Mouse (Mus musculus) ES-Bruce4 (cell line): ENCODE measurements at regions not wholly inside any gene's neighbourhood (a gene's known extent, or its start where the extent isn't known, plus 50 kb on each side); places are given as distances from the start of the nearest gene placed in this dataset.

Experiments used
- CTCF ChIP-seq: IDR thresholded peaks from one replicate; pipeline ENCODE4 v1.8.1; 2011; ENCODE audit warnings: low read depth, low read length
- EP300 ChIP-seq: IDR thresholded peaks from 2 replicates; pipeline ENCODE4 v1.6.1; 2011; ENCODE audit warnings: low read depth, low read length; ENCODE audit not compliant: insufficient read depth
- POLR2A ChIP-seq: IDR thresholded peaks from one replicate; pipeline ENCODE4 v1.8.1; 2011; ENCODE audit warnings: low read length; ENCODE audit not compliant: insufficient read depth

DNA sequence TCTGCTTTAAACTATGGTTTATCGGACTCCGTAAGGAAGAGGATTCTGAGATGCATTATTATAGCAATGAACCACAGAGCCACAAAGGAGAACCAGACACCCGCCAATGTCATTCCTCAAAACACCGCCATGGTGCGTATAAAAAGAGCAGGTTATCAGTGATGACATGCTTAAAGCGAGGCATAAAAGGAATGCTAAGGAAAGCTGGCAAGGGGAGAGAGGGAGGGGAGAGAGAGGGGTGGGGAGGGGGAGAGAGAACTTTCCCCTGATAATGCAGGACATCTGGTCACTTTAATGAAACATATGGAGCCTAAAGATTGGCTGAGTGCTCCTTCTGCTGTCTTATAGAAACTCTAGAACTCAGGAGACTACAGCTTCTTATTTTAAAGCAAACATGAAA lies 222.8 kb upstream of the Lrig3 start:
- TF ChIP-seq POLR2A (no peak), CTCF (no peak), EP300 (no peak)
